Mouse (Mus musculus): ENCODE measurements at regions not wholly inside any gene's neighbourhood (a gene's known extent, or its start where the extent isn't known, plus 50 kb on each side); places are given as distances from the start of the nearest gene placed in this dataset.

DNA sequence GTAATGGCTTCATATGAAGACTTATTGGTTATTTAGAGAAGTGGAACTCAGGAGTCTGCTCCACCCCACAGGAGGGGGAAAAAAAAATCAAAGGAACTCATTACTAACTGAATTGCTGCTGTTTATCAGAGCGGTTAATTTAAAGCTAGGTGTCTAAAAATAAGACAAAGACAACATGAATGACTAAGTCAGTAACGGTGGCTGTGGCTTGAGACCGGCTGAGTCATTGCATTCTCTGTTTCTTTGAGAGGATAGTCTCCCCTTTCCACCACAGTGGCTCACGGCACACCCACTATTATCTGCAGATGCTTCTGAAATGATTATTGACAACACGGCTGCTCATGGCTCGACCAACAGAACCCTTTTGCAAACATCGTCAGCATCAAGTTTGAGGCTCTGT lies 147.2 kb downstream of the Pten start:
- no peak overlapping the region for H3K4me3 ChIP-seq (ENCODE audit: low read depth, low read length)
- no peaks in the 10 kb centered on the region for H3K36me3 ChIP-seq (ENCODE audit: control insufficient read depth, insufficient read depth, low read length)
- no peak overlapping the region for H3K27ac ChIP-seq (replicated peaks; ENCODE audit: low read depth, low read length)
- H3K9me3 ChIP-seq (ENCODE audit: control insufficient read depth, low read length), result no peaks in the 10 kb centered on the region
- ATAC-seq (ENCODE audit: insufficient number of reproducible peaks, low FRiP score, low TSS enrichment, low read depth) (no peak), DNase-seq (ENCODE audit: low spot score) (no peak)
- 87% methylated on average over 7 of the region's 7 CpGs for WGBS
- H3K27me3 ChIP-seq (ENCODE audit: control insufficient read depth, insufficient read depth, low read length), result no peaks in the 10 kb centered on the region
- no peak overlapping the region for H3K9ac ChIP-seq (ENCODE audit: low read length)
- 0 out of 2 replicates have a peak, but pooled peaks cover 2% of the 10 kb centered on the region for H3K4me1 ChIP-seq (ENCODE audit: control insufficient read depth, insufficient read depth, low read length)
- no peak overlapping the region for H3K4me2 ChIP-seq (ENCODE audit: low read depth, severe bottlenecking)

DNA sequence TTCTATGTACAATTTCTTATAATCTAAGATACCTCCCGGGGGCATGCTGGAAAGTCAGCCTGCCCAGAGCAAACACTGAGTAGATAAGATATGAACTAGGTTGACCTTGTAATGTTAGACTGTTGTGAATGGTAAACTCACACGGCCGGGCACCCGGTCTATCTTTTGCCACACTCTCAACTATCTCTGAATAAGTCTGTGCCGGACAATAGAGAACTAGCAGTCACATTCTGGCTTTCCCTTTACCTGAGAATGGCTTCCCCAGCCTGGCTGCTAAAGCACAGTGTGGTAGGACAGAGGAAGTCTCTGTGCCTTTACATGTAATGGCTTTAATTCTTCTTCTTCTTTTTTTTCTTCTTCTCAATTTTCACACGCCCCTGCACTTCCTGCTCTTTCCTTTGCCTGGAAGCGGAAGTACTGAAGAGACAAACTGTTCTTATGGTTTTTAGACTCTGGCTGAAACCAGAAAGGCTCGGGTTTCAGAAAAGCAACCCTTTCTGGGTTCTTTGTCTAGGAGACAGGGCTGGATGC lies 148.7 kb downstream of the Pten start:
- Histone ChIP-seq H3K9ac (ENCODE audit: low read length) (no peak overlapping the region), H3K36me3 (ENCODE audit: control insufficient read depth, insufficient read depth, low read length) (no peaks in the 10 kb centered on the region), H3K4me1 (ENCODE audit: control insufficient read depth, insufficient read depth, low read length) (0 out of 2 replicates have a peak, but pooled peaks cover 2% of the 10 kb centered on the region), H3K4me2 (ENCODE audit: low read depth, severe bottlenecking) (no peak overlapping the region), H3K27me3 (ENCODE audit: control insufficient read depth, insufficient read depth, low read length) (no peaks in the 10 kb centered on the region), H3K9me3 (ENCODE audit: control insufficient read depth, low read length) (no peaks in the 10 kb centered on the region), H3K27ac (replicated peaks; ENCODE audit: low read depth, low read length) (no peak overlapping the region), H3K4me3 (ENCODE audit: low read depth, low read length) (no peak overlapping the region)
- no peak for ATAC-seq (ENCODE audit: insufficient number of reproducible peaks, low FRiP score, low TSS enrichment, low read depth)
- DNase-seq (ENCODE audit: low spot score), result no peak
- 76% methylated on average over 8 of the region's 8 CpGs for WGBS

- Histone ChIP-seq H3K4me3 (ENCODE audit: low read depth, low read length) (no peak overlapping the region), H3K36me3 (ENCODE audit: control insufficient read depth, insufficient read depth, low read length) (no peaks in the 10 kb centered on the region), H3K9ac (ENCODE audit: low read length) (no peak overlapping the region), H3K4me2 (ENCODE audit: low read depth, severe bottlenecking) (no peak overlapping the region), H3K27ac (replicated peaks; ENCODE audit: low read depth, low read length) (no peak overlapping the region), H3K27me3 (ENCODE audit: control insufficient read depth, insufficient read depth, low read length) (no peaks in the 10 kb centered on the region), H3K9me3 (ENCODE audit: control insufficient read depth, low read length) (no peaks in the 10 kb centered on the region), H3K4me1 (ENCODE audit: control insufficient read depth, insufficient read depth, low read length) (0 out of 2 replicates have a peak, but pooled peaks cover 2% of the 10 kb centered on the region)
- WGBS, result 76% methylated on average over 5 of the region's 5 CpGs
- no peak for ATAC-seq (ENCODE audit: insufficient number of reproducible peaks, low FRiP score, low TSS enrichment, low read depth)
- no peak for DNase-seq (ENCODE audit: low spot score)
Measured at GRCm38 (mm10) chr19:32906820-32907219, 149.5 kb downstream of the Pten start.

GRCm38 (mm10) chr19:32910050-32910462 lies 152.8 kb downstream of the Pten start:
- no peak overlapping the region for H3K27ac ChIP-seq (replicated peaks; ENCODE audit: low read depth, low read length)
- ATAC-seq (ENCODE audit: insufficient number of reproducible peaks, low FRiP score, low TSS enrichment, low read depth) (no peak), DNase-seq (ENCODE audit: low spot score) (no peak)
- no peak overlapping the region for H3K4me2 ChIP-seq (ENCODE audit: low read depth, severe bottlenecking)
- H3K9ac ChIP-seq (ENCODE audit: low read length), result no peak overlapping the region
- no peak overlapping the region for H3K4me3 ChIP-seq (ENCODE audit: low read depth, low read length)
- H3K9me3 ChIP-seq (ENCODE audit: control insufficient read depth, low read length), result no peaks in the 10 kb centered on the region
- no peaks in the 10 kb centered on the region for H3K36me3 ChIP-seq (ENCODE audit: control insufficient read depth, insufficient read depth, low read length)
- no peaks in the 10 kb centered on the region for H3K27me3 ChIP-seq (ENCODE audit: control insufficient read depth, insufficient read depth, low read length)
- WGBS, result 74% methylated on average over 4 of the region's 4 CpGs
- no peaks in the 10 kb centered on the region for H3K4me1 ChIP-seq (ENCODE audit: control insufficient read depth, insufficient read depth, low read length)

DNA sequence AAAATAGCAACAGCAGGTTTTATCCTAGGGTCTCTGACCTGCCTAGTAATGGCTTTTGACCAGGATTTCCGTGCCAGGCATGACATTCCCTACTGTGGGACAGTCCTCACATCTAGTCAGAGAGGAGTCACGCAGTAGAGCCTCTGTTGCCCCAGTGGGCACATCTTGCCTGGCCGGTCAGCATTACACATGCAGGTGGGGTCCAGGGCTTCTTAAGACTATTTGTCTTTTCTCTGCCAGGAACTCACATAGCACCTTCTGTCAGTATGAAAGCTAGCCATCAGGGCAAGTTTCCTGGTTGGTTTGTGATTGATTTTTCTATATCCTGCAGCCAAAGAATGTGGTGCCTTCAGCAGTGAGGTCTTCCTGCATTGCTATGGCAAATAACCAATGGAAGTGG lies 155.0 kb downstream of the Pten start:
- Histone ChIP-seq H3K36me3 (ENCODE audit: control insufficient read depth, insufficient read depth, low read length) (no peaks in the 10 kb centered on the region), H3K27me3 (ENCODE audit: control insufficient read depth, insufficient read depth, low read length) (no peaks in the 10 kb centered on the region), H3K27ac (replicated peaks; ENCODE audit: low read depth, low read length) (no peak overlapping the region), H3K4me1 (ENCODE audit: control insufficient read depth, insufficient read depth, low read length) (no peaks in the 10 kb centered on the region), H3K9me3 (ENCODE audit: control insufficient read depth, low read length) (no peaks in the 10 kb centered on the region), H3K4me3 (ENCODE audit: low read depth, low read length) (no peak overlapping the region), H3K4me2 (ENCODE audit: low read depth, severe bottlenecking) (no peak overlapping the region), H3K9ac (ENCODE audit: low read length) (no peak overlapping the region)
- WGBS, result 88% methylated on average over 3 of the region's 3 CpGs
- ATAC-seq (ENCODE audit: insufficient number of reproducible peaks, low FRiP score, low TSS enrichment, low read depth) (no peak), DNase-seq (ENCODE audit: low spot score) (no peak)

DNA sequence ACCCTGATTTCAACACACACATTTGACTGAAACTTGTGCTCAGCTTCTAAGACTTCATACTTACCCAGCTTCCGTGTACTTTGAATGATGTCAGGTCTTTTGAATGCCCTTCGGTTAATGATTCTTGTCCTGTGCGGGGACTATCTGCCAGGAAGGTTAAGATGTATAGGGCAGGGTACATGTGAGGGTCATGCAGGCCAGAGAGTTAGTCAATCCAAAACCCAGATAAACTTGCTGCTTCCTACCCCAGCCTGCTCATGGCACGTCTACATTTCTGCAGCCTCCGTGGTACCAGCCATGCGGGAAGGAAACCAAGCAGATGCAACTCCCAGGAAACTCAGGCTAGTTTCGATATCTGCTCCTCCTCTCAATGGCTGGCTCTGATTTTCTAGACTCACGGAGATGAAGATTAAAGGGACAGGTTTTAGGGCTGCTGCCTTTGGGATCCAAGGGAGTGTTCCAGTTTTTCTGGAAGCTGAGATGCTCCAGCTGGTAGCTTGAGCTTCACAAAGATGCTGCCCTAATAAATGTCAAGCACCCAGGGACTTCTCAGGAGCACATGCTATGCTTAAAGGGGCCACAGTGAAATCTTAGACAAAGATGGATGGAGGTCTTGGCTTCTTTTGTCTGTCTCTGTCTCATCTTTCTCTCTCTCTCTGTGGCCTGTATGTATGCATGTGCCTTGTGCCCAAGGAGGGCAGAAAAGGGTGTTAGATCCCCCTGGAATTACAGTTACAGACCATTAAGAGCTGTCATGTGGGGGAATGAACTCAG lies 159.4 kb downstream of the Pten start:
- no peaks in the 10 kb centered on the region for H3K27me3 ChIP-seq (ENCODE audit: control insufficient read depth, insufficient read depth, low read length)
- ATAC-seq (ENCODE audit: insufficient number of reproducible peaks, low FRiP score, low TSS enrichment, low read depth), result no peak
- H3K9me3 ChIP-seq (ENCODE audit: control insufficient read depth, low read length), result no peaks in the 10 kb centered on the region
- H3K4me1 ChIP-seq (ENCODE audit: control insufficient read depth, insufficient read depth, low read length), result no peaks in the 10 kb centered on the region
- 86% methylated on average over 8 of the region's 8 CpGs for WGBS
- no peak overlapping the region for H3K27ac ChIP-seq (replicated peaks; ENCODE audit: low read depth, low read length)
- H3K36me3 ChIP-seq (ENCODE audit: control insufficient read depth, insufficient read depth, low read length), result no peaks in the 10 kb centered on the region
- no peak overlapping the region for H3K4me2 ChIP-seq (ENCODE audit: low read depth, severe bottlenecking)
- H3K4me3 ChIP-seq (ENCODE audit: low read depth, low read length), result no peak overlapping the region
- H3K9ac ChIP-seq (ENCODE audit: low read length), result no peak overlapping the region
- no peak for DNase-seq (ENCODE audit: low spot score)

- no peak for ATAC-seq (ENCODE audit: insufficient number of reproducible peaks, low FRiP score, low TSS enrichment, low read depth)
Measured at GRCm38 (mm10) chr19:32921021-32921420, 163.7 kb downstream of the Pten start.

GRCm38 (mm10) chr19:32923911-32924310 lies 166.6 kb downstream of the Pten start:
- H3K27ac ChIP-seq (replicated peaks; ENCODE audit: low read depth, low read length), result no peak overlapping the region
- H3K36me3 ChIP-seq (ENCODE audit: control insufficient read depth, insufficient read depth, low read length), result no peaks in the 10 kb centered on the region
- 87% methylated on average over 3 of the region's 3 CpGs for WGBS
- no peak overlapping the region for H3K4me2 ChIP-seq (ENCODE audit: low read depth, severe bottlenecking)
- ATAC-seq (ENCODE audit: insufficient number of reproducible peaks, low FRiP score, low TSS enrichment, low read depth), result no peak
- H3K4me1 ChIP-seq (ENCODE audit: control insufficient read depth, insufficient read depth, low read length), result no peaks in the 10 kb centered on the region
- DNase-seq (ENCODE audit: low spot score), result no peak
- no peaks in the 10 kb centered on the region for H3K9me3 ChIP-seq (ENCODE audit: control insufficient read depth, low read length)
- no peak overlapping the region for H3K4me3 ChIP-seq (ENCODE audit: low read depth, low read length)
- no peak overlapping the region for H3K9ac ChIP-seq (ENCODE audit: low read length)
- H3K27me3 ChIP-seq (ENCODE audit: control insufficient read depth, insufficient read depth, low read length), result no peaks in the 10 kb centered on the region

More at GRCm38 (mm10) chr19:32921021-32921420, 163.7 kb downstream of the Pten start:
- no peak for DNase-seq (ENCODE audit: low spot score)
- 81% methylated on average over 3 of the region's 3 CpGs for WGBS
- Histone ChIP-seq H3K36me3 (ENCODE audit: control insufficient read depth, insufficient read depth, low read length) (no peaks in the 10 kb centered on the region), H3K4me2 (ENCODE audit: low read depth, severe bottlenecking) (no peak overlapping the region), H3K9me3 (ENCODE audit: control insufficient read depth, low read length) (no peaks in the 10 kb centered on the region), H3K4me3 (ENCODE audit: low read depth, low read length) (no peak overlapping the region), H3K27ac (replicated peaks; ENCODE audit: low read depth, low read length) (no peak overlapping the region), H3K9ac (ENCODE audit: low read length) (no peak overlapping the region), H3K27me3 (ENCODE audit: control insufficient read depth, insufficient read depth, low read length) (no peaks in the 10 kb centered on the region), H3K4me1 (ENCODE audit: control insufficient read depth, insufficient read depth, low read length) (no peaks in the 10 kb centered on the region)
